Mouse (Mus musculus) heart, embryonic 11.5 days (tissue): ENCODE measurements around the gene Nrtn. TPM values are rescaled to one million over a fixed set of nuclear protein-coding genes. Genes with fewer than 3 reads are reported as not detected.

Experiments
- ATAC-seq: fragments of 200-750 bp; cut with Nextera tagmentation; replicated peaks from 2 replicates; pipeline ENCODE4 v1.8.0; 2017; ENCODE audit warnings: moderate library complexity; ENCODE audit not compliant: insufficient number of reproducible peaks, low FRiP score, low TSS enrichment
- H3K27ac ChIP-seq: fragments of 300-500 bp; sonication (generic); 2 replicates; pipeline ENCODE4 v1.5.1; 2014; ENCODE audit warnings: mild to moderate bottlenecking, low read depth, low read length
- H3K27me3 ChIP-seq: fragments of 300-500 bp; sonication (generic); 2 replicates; pipeline ENCODE4 v1.6.1; 2014; ENCODE audit warnings: mild to moderate bottlenecking, low read length, mixed read lengths; ENCODE audit not compliant: control insufficient read depth, insufficient read depth
- H3K36me3 ChIP-seq: fragments of 300-500 bp; sonication (generic); 2 replicates; pipeline ENCODE4 v1.6.1; 2014; ENCODE audit warnings: mild to moderate bottlenecking, low read length, moderate library complexity, mixed read lengths; ENCODE audit not compliant: control insufficient read depth, insufficient read depth
- H3K4me1 ChIP-seq: fragments of 300-500 bp; sonication (generic); 2 replicates; pipeline ENCODE4 v1.6.1; 2014; ENCODE audit warnings: low read length; ENCODE audit not compliant: control insufficient read depth, insufficient read depth
- H3K4me2 ChIP-seq: fragments of 300-500 bp; sonication (generic); 2 replicates; pipeline ENCODE4 v1.6.1; 2014; ENCODE audit warnings: mild to moderate bottlenecking, moderate library complexity
- H3K4me3 ChIP-seq: fragments of 300-500 bp; sonication (generic); 2 replicates; pipeline ENCODE4 v1.5.1; 2014; ENCODE audit warnings: low read depth, low read length
- H3K9ac ChIP-seq: fragments of 300-500 bp; sonication (generic); 2 replicates; pipeline ENCODE4 v1.6.1; 2014; ENCODE audit warnings: mild to moderate bottlenecking, low read depth, low read length, moderate library complexity
- H3K9me3 ChIP-seq: fragments of 300-500 bp; sonication (generic); replicated peaks from 2 replicates; pipeline ENCODE4 v1.6.1; 2016; ENCODE audit warnings: low read length; ENCODE audit not compliant: control insufficient read depth
- WGBS: fragments of 180-500 bp; shearing (Covaris S2); extraction: QIAGEN DNeasy Blood & Tissue Kit; methylation state at CpG from one replicate; pipeline ENCODE4 v1.1.7; 2014; ENCODE audit not compliant: insufficient replicate concordance; 5-methylcytosine and 5-hydroxymethylcytosine counted together
- polyA plus RNA-seq: library from polyadenylated mRNA; unstranded; fragments of >200 nt; fragmentation: Nextera tagmentation; extraction: Ambion mirVana; gene quantifications from 2 replicates; pipeline ENCODE4 v1.2.1, GENCODE M21; 2014

Gene Nrtn
- polyA plus RNA-seq, 1 experiment from 2014 or later: 5.2 TPM

DNA sequence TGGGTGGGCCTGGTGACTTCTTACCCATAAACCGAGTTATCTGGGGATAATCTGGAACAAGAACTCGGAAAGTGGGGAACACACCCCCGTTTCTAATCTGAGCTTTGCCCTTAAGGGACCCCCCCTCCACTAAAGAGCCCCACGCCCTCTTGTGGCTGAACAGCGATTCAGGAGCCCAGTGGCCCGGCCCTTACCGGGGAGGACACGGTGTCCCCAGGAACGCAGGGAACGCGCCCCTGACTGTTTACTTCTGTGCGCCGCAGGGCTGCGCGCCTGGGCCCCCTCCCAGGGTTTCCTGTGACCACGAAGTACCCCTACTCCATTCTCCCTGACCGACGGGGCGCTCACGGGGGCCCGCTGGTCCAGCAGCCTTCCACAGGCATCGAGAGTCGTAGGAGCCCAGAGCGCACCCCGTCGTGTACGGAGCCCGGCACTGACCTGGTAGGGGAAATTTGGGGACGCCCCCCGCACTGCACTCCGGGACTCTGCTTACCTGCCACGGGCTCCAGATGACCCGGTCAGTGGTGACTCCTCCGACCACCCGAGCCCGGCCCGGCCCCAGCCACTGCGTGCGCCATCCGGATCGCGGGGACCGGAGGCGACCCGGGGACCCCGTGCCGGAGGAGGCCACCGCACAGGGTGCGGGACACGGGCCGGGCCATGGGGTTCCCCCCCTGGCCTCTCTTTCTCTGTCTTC, 479 bp downstream of the Nrtn start:
- H3K27me3 ChIP-seq: peaks cover 67% of the 10 kb centered on the region
- 2% methylated on average over 51 of the region's 51 CpGs for WGBS
- H3K27ac ChIP-seq: no peak overlapping the region

DNA sequence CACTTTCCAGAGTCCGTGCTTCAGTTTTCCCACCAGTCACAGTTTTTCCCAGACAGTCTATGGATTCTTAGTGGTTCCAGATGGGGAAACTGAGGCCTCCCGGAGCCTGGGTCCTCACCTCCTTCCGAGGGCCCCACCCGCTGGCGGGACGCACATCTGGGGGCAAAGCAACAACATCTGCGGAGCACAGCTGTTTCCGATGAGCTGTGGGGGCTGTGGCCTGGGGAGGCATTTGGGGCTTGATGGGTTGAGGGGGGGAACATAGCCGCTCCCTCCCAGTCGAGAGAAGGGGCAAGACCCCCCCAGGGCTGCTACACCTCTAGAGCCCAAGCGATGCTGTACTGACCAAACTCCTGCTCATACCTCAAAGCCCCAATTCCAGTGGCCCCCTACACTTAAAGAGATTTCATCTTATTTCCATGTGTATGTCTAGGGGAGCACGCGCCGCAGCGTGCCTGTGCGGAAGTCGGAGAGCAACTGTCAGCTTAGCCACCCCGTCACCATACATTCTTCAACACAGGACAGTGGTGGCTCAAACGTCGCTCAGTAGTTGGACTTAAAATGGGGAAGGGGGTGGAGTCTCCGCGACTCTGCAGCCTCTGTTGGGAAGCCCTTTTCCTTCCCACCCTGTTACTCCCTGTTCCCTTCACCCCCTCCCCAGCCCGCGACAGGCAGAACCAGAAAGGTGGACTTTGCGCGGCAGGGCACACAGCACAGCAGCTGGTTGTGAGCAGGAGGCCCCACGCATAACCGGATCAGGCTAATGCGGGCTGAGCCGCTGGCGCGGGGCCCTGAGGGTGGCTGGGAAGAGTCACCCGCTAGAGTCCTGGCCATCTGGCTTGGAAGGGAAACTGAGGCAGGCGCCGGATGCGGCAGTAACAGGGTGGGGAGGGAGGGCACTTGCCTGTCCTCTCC, 2.8 kb downstream of the Nrtn start:
- ATAC-seq: no peak
- H3K27ac ChIP-seq: no peak overlapping the region
- peak overlapping the region; percentile 11; the same call in 1 of the 2 replicates for H3K4me2 ChIP-seq
- WGBS: 13% methylated on average over 36 of the region's 36 CpGs
- no peaks in the 10 kb centered on the region; the same call in 1 of the 2 replicates for H3K9me3 ChIP-seq
- peaks cover 86% of the 10 kb centered on the region for H3K27me3 ChIP-seq
- peaks cover 15% of the 10 kb centered on the region; the same call in 1 of the 2 replicates for H3K4me1 ChIP-seq
- no peaks in the 10 kb centered on the region for H3K36me3 ChIP-seq
- H3K4me3 ChIP-seq: peak overlapping the region; percentile 8
- no peak overlapping the region for H3K9ac ChIP-seq

More for the DNA sequence above, 479 bp downstream of the Nrtn start:
- peak overlapping the region; percentile 53 for H3K9ac ChIP-seq
- H3K4me2 ChIP-seq: peak overlapping the region; percentile 72
- H3K4me3 ChIP-seq: peak overlapping the region; percentile 52
- no peak for ATAC-seq
- no peaks in the 10 kb centered on the region for H3K36me3 ChIP-seq
- no peaks in the 10 kb centered on the region; the same call in 1 of the 2 replicates for H3K9me3 ChIP-seq
- H3K4me1 ChIP-seq: peaks cover 20% of the 10 kb centered on the region

DNA sequence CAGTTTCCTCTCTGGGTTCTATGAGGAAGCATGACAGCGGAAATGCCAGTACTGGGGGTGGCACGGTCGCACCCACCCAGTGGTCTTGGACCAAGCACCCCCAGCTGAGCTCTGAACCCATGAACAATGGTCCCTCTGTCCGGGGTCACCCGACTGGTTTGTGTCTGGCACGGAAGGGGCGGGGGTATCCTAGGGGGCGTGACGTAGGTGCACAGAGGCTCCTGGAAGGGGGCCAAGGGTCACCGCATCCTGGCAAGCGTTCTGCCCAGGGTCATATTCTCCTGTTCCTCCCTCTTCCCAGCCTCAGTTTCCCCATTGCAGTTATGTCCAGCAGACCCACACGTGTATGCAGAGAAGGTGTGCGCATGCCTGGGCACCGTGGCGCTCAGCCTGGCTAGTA, 3.9 kb downstream of the Nrtn start:
- Histone ChIP-seq H3K4me3 (no peak overlapping the region), H3K9ac (no peak overlapping the region), H3K9me3 (no peaks in the 10 kb centered on the region; the same call in 1 of the 2 replicates), H3K4me1 (peaks cover 13% of the 10 kb centered on the region; the same call in 1 of the 2 replicates), H3K27me3 (peaks cover 87% of the 10 kb centered on the region), H3K27ac (no peak overlapping the region), H3K4me2 (no peak overlapping the region), H3K36me3 (no peaks in the 10 kb centered on the region)
- 22% methylated on average over 15 of the region's 15 CpGs for WGBS
- no peak for ATAC-seq

DNA sequence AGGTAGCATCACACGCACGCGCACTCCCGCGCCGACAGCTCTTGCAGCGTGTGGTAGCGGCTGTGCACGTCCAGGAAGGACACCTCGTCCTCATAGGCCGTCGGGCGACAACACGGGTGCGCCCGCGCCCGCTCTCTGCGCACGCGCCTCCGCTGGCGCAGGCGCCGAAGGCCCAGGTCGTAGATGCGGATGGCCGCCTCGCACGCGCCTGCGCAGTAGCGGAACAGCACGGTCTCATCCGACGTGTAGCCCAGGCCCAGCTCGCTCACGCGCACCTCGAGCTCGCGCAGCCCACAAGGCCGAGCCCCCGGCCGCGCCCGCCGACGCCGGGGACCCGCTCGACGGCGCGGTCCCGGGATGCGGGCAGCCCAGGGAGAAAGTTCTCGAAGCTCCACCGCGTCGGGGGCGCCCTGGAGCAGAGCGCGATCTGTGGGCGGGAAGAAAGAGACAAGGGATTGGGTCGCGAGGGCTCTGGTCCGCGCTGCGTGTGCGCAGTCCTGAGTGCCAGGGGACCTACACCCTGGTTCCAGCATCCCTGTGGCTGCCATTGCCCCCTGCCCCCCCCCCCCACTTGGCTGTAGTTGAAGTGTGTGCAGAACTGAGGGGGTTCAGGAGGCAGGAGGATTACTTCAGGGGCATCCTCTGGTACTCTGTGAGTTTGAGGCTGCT, 5.8 kb downstream of the Nrtn start:
- no peak overlapping the region for H3K27ac ChIP-seq
- peak overlapping the region; percentile 62 for H3K4me2 ChIP-seq
- 17% methylated on average over 71 of the region's 71 CpGs for WGBS
- H3K4me3 ChIP-seq: peak overlapping the region; percentile 36
- peak; percentile 70 for ATAC-seq
- no peaks in the 10 kb centered on the region for H3K36me3 ChIP-seq
- peaks cover 69% of the 10 kb centered on the region for H3K27me3 ChIP-seq
- H3K9me3 ChIP-seq: no peaks in the 10 kb centered on the region
- H3K4me1 ChIP-seq: no peaks in the 10 kb centered on the region; the same call in 1 of the 2 replicates
- peak overlapping the region; percentile 60; the same call in 1 of the 2 replicates for H3K9ac ChIP-seq

DNA sequence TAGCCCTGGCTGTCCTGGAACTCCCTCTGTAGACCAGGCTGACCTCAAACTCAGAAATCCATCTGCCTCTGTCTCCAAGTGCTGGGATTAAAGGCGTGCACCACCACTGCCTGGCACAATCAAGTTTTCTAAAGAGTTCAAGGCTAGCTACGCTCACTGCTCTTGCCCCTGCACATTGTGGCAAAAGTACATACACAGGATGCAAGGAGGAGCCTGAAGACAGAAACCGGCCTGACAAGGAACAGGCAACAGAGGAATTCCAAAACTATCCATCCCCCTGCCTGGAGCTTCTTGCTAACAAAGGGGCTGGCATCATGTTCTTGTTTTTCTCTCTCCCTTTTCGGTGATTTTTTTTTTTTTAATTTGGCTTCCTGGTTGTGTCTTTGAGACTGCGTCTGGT, 13.2 kb downstream of the Nrtn start:
- no peak for ATAC-seq
- H3K27ac ChIP-seq: no peak overlapping the region
- 41% methylated on average over 5 of the region's 5 CpGs for WGBS
- H3K4me2 ChIP-seq: no peak overlapping the region
- no peak overlapping the region for H3K9ac ChIP-seq
- H3K4me3 ChIP-seq: no peak overlapping the region
- no peaks in the 10 kb centered on the region for H3K9me3 ChIP-seq
- H3K36me3 ChIP-seq: no peaks in the 10 kb centered on the region
- no peaks in the 10 kb centered on the region for H3K4me1 ChIP-seq
- H3K27me3 ChIP-seq: peaks cover 3% of the 10 kb centered on the region; the same call in 1 of the 2 replicates

DNA sequence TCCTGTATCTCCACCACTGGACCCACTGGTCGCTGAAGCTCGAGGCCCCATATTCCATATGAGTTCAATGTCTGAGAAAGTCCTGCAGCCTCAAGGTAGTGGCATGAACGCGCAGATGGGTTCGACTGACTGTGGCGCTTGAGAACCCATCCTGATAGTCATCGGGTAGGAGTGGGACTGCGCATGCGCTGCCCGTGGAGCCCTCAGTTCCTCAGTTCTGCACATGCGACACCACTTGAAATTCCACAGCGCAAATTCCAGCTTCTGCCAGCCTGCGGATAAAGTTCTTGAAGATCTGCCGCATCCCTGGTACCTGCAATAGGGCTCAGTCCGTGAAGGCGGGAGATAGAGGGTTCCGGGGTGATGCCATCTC, 16.6 kb downstream of the Nrtn start:
- H3K4me1 ChIP-seq: no peaks in the 10 kb centered on the region
- H3K4me3 ChIP-seq: no peak overlapping the region
- ATAC-seq: no peak
- H3K27me3 ChIP-seq: no peaks in the 10 kb centered on the region
- H3K4me2 ChIP-seq: no peak overlapping the region
- no peak overlapping the region for H3K27ac ChIP-seq
- 58% methylated on average over 17 of the region's 17 CpGs for WGBS
- no peaks in the 10 kb centered on the region for H3K36me3 ChIP-seq
- H3K9me3 ChIP-seq: no peaks in the 10 kb centered on the region
- H3K9ac ChIP-seq: no peak overlapping the region

DNA sequence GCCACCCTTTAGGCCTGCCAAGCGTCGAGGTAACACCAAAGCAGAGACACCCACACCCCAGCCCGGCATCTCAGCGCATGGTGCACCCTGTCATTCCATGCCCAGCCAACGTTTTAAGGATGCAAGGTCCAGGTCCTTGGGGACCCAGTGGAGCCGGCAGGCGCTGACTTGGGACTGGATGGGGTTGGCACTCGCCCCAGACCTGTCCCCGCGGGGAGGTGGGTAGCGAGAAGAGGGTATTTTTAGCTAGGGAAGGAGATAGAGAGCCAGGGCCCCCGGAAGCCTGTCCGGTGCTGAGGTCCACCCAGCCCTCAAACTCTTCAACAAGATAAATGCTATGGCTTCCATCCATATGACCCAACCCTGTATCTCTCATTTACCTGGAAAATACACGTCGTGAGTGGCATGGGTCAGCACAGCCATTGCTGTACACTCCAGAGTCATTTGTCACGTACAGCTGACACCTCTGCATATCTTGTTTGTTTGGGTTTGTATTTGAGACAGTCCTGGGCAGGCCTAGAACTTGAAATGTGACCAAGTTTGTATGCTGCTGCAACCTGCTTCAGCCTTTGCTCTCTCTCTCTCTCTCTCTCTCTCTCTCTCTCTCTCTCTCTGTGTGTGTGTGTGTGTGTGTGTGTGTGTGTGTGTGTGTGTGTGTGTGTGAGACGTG, 17.1 kb downstream of the Nrtn start:
- Histone ChIP-seq H3K9ac (no peak overlapping the region), H3K9me3 (no peaks in the 10 kb centered on the region), H3K4me1 (no peaks in the 10 kb centered on the region), H3K27ac (no peak overlapping the region), H3K4me3 (no peak overlapping the region), H3K36me3 (no peaks in the 10 kb centered on the region), H3K27me3 (no peaks in the 10 kb centered on the region), H3K4me2 (no peak overlapping the region)
- 56% methylated on average over 17 of the region's 17 CpGs for WGBS
- no peak; the same call in 1 of the 2 replicates for ATAC-seq

DNA sequence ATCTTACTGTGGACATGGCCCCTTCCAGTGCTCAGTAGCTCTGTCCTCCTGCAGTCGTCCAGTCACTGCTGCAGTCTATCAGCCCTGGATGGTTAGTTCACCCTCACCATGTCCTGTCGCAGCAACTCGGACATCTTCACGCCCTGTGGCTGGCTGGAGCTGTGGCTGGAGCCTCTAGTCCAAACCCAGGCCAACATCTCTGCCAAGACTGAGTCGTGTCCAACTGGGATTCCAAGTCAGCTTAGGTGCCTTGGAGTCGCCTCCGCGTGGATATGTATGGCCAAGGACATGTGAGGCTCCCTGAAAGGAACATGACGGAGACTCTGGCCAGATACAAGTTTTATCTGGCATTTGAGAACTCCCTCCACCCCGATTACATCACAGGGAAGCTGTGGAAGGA, 19.1 kb downstream of the Nrtn start:
- Histone ChIP-seq H3K4me1 (no peaks in the 10 kb centered on the region), H3K4me2 (no peak overlapping the region), H3K9ac (no peak overlapping the region), H3K9me3 (no peaks in the 10 kb centered on the region), H3K36me3 (no peaks in the 10 kb centered on the region), H3K4me3 (no peak overlapping the region), H3K27me3 (0 out of 2 replicates have a peak, but pooled peaks cover 7% of the 10 kb centered on the region), H3K27ac (no peak overlapping the region)
- no peak for ATAC-seq
- 73% methylated on average over 10 of the region's 10 CpGs for WGBS
